Mouse (Mus musculus) left cerebral cortex, postnatal 14 days (tissue): ENCODE data around the gene Ldb2. TPM values are rescaled to one million over a fixed set of nuclear protein-coding genes. Genes with fewer than 3 reads are reported as not detected.

Experiments
- DNase-seq, 2 experiments: peaks; one replicate each; pipeline ENCODE4 v3.0.0; 2021 to 2022; ENCODE audit warnings: low spot score in 2 of 2, mixed read lengths in 1 of 2
- intact Hi-C: fragments of 180-260 bp; cut with DNase I; formaldehyde crosslinking; loops from one replicate; pipeline ENCODE4 v1.15.1; 2025
- total RNA-seq, 2 experiments: library from RNA; stranded (reverse); gene quantifications; 2 replicates each; pipeline ENCODE4 v1.2.3; 2021

Ldb2 gene
- total RNA-seq, 2 experiments from 2014 or later, result 57.4 to 66.5 TPM

GRCm38 (mm10) chr5:44667383-44667782 is 132.1 kb downstream of the Ldb2 start:
- intact Hi-C loops, result no loop called here
- no peak for DNase-seq

- intact Hi-C loops, result no loop called here
- peak; percentile 8 to 46 for DNase-seq
These were observed 139.8 kb downstream of the Ldb2 start for GRCm38 (mm10) chr5:44659651-44660050.

- intact Hi-C loops, result no loop called here
- DNase-seq, result no peak
These were observed 142.8 kb downstream of the Ldb2 start for GRCm38 (mm10) chr5:44656707-44657106.

GRCm38 (mm10) chr5:44654403-44654802 is 145.1 kb downstream of the Ldb2 start:
- intact Hi-C loops, result no loop called here

GRCm38 (mm10) chr5:44646842-44647190 is 152.7 kb downstream of the Ldb2 start:
- intact Hi-C loops, result no loop called here
- no peak for DNase-seq

More at GRCm38 (mm10) chr5:44654403-44654802, 145.1 kb downstream of the Ldb2 start:
- DNase-seq, result no peak

- intact Hi-C loops, result no loop called here
- no peak for DNase-seq
These were observed 153.3 kb downstream of the Ldb2 start for GRCm38 (mm10) chr5:44645952-44646841.

- intact Hi-C loops, result no loop called here
These were observed 156.4 kb downstream of the Ldb2 start for GRCm38 (mm10) chr5:44643079-44643478.

GRCm38 (mm10) chr5:44641060-44641459 is 158.4 kb downstream of the Ldb2 start:
- DNase-seq, result no peak
- intact Hi-C loops, result no loop called here

More at GRCm38 (mm10) chr5:44643079-44643478, 156.4 kb downstream of the Ldb2 start:
- DNase-seq, result no peak

GRCm38 (mm10) chr5:44635546-44635945 is 163.9 kb downstream of the Ldb2 start:
- intact Hi-C loops, result no loop called here

GRCm38 (mm10) chr5:44629034-44629625 is 170.3 kb downstream of the Ldb2 start:
- DNase-seq, result no peak
- intact Hi-C loops, result no loop called here

More at GRCm38 (mm10) chr5:44635546-44635945, 163.9 kb downstream of the Ldb2 start:
- no peak for DNase-seq

- intact Hi-C loops, result no loop called here
- no peak for DNase-seq
These were observed 172.0 kb downstream of the Ldb2 start for GRCm38 (mm10) chr5:44627487-44627886.

GRCm38 (mm10) chr5:44626885-44627284 is 172.6 kb downstream of the Ldb2 start:
- intact Hi-C loops, result no loop called here

GRCm38 (mm10) chr5:44626114-44626513 is 173.4 kb downstream of the Ldb2 start:
- intact Hi-C loops, result no loop called here
- no peak for DNase-seq

More at GRCm38 (mm10) chr5:44626885-44627284, 172.6 kb downstream of the Ldb2 start:
- DNase-seq, result no peak

GRCm38 (mm10) chr5:44615677-44616076 is 183.8 kb downstream of the Ldb2 start:
- intact Hi-C loops, result no loop called here

GRCm38 (mm10) chr5:44608901-44609300 is 190.6 kb downstream of the Ldb2 start:
- intact Hi-C loops, result no loop called here
- peak in 1 of 2 experiments; percentile 16 for DNase-seq

More at GRCm38 (mm10) chr5:44615677-44616076, 183.8 kb downstream of the Ldb2 start:
- DNase-seq, result no peak

GRCm38 (mm10) chr5:44601340-44601739 is 198.1 kb downstream of the Ldb2 start:
- DNase-seq, result no peak
- intact Hi-C loops, result no loop called here

- peak; percentile 23 to 31 for DNase-seq
- intact Hi-C loops, result no loop called here
These were observed 205.8 kb downstream of the Ldb2 start for GRCm38 (mm10) chr5:44593522-44594218.

- intact Hi-C loops, result no loop called here
- DNase-seq, result no peak
These were observed 208.7 kb downstream of the Ldb2 start for GRCm38 (mm10) chr5:44590750-44591149.

GRCm38 (mm10) chr5:44589318-44589717 is 210.2 kb downstream of the Ldb2 start:
- intact Hi-C loops, result no loop called here
- no peak for DNase-seq

GRCm38 (mm10) chr5:44586571-44586970 is 212.9 kb downstream of the Ldb2 start:
- no peak for DNase-seq
- intact Hi-C loops, result no loop called here
